Mouse (Mus musculus) central nervous system, embryonic 11.5 days (tissue): Measurements from ENCODE around the gene Zbtb37. TPM values are rescaled to one million over a fixed set of nuclear protein-coding genes. Genes with fewer than 3 reads are reported as not detected.

Source experiments
- polyA plus RNA-seq: library from polyadenylated mRNA; depleted of rRNA; stranded (reverse); fragments of >200 nt; gene quantifications from 2 replicates; pipeline ENCODE4 v1.2.3, GENCODE M21; 2012; rRNA removed

The Zbtb37 gene
- 4.8 and 6.8 TPM in 2 replicates for polyA plus RNA-seq

GRCm38 (mm10) chr1:161034435-161035280 is at the start of gene Zbtb37:
Gene Zbtb37 (minus strand): TSS chr1:161034849.

GRCm38 (mm10) chr1:161070352-161071271 is 36.0 kb upstream of the Zbtb37 start, which contains the start of the genes Dars2 and Cenpl:
Gene Dars2 (minus strand): TSS chr1:161070658.
Gene Cenpl (plus strand): TSS chr1:161070713.

DNA sequence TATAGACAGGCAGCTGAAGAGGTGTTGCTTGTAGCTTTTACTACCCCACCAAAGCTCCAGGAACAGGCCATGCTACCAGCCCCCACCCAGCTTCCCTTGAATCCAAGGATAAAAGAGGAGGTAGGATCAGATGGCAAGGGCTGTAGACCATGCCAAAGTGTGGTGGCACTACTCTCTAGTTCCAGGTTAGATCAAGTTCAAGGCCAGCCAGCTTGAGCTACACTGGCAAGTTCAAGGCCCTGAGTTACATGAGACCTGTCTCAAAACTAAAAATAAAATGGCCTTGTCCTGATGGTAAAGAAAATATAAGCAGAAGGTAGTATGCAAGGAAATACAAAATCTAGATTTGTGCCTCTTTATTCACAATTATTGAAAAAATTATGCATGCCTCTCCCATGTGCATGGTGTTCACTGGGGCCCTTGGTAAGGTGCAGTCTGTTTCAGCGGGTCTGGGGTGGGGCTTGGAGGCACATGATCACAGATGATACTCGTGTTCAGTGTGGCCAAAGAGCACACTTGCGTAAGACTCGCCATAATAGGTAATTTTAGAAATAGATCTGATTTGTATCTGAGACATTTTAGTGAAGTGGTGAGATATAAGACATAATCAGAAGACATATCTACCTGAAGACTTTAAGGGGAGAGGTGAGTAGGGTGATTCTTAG is 56.4 kb downstream of the Zbtb37 start, which contains the start of gene Serpinc1:
Gene Serpinc1 (plus strand): TSS at position 515 of the 665 bp plus-strand sequence.

Other genes starting within 250 kb of the Zbtb37 start
- gene Rabgap1l, start 241.6 kb downstream of the Zbtb37 start, polyA plus RNA-seq: 15.9 and 22.2 TPM in 2 replicates
- 8.2 and 13.0 TPM in 2 replicates for gene Rc3h1, start 128.4 kb downstream of the Zbtb37 start, polyA plus RNA-seq
- 4.4 and 15.4 TPM in 2 replicates for gene Serpinc1, start 56.3 kb downstream of the Zbtb37 start, polyA plus RNA-seq
- 35.6 and 43.4 TPM in 2 replicates for gene Dars2, start 35.8 kb upstream of the Zbtb37 start, polyA plus RNA-seq
- gene Cenpl, start 35.9 kb upstream of the Zbtb37 start, polyA plus RNA-seq: 21.6 and 23.1 TPM in 2 replicates
- 13.7 and 17.8 TPM in 2 replicates for gene Klhl20, start 96.7 kb upstream of the Zbtb37 start, polyA plus RNA-seq
- gene Ankrd45, start 107.8 kb upstream of the Zbtb37 start, polyA plus RNA-seq: 3.4 and 3.6 TPM in 2 replicates
- 0.05 TPM in 1 of 2 replicates, not detected in the other for gene Tex50, start 124.5 kb upstream of the Zbtb37 start, polyA plus RNA-seq
- gene Prdx6, start 216.4 kb upstream of the Zbtb37 start, polyA plus RNA-seq: 147 and 200 TPM in 2 replicates